Mouse (Mus musculus): ENCODE measurements around the gene Nkx2-3.

Nkx2-3 gene

DNA sequence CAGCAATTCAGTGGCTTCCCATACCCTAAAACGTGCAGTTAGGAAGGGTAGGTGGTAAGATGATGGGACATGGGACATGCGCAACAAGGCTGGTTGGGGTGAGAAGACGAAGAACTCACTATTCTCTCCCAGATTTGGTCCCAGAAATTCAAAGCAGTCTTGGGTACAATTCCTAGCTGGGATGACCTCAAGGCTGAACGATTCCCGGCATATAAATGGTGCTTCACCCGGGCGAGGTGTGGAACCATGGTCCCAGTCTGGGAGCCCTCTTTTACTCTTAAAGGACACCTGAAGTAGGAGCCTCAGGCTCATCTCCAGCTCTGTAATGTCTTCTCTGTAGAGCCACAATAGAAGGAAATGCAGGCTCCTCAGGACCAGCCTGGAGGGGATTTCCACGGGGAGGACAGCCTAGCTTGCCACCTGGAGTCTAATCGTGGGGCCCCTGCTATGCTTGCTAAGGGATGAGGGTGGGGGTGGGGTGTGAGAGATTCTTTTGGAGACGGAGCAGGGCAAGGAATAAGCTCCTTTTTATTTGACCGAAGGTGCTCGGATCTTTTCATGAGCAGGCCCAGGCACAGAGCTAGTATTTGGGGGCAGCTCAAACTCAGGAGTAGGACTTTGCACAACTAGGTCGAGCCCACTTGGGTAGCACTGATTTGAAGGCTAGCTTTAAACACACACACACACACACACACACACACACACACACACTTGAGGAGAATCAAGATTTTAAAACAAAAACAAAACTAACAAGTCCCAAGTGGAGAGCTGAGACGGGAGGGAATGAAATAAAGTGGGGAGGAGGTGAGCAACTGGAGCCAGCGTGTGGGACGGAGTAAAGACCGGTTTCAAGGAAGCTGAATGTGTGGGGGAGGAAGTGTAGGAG is 6.2 kb upstream of the Nkx2-3 start:
- DNase-seq (ENCODE audit: low read depth in 1 of 2, low spot score in 2 of 2) = no peak

DNA sequence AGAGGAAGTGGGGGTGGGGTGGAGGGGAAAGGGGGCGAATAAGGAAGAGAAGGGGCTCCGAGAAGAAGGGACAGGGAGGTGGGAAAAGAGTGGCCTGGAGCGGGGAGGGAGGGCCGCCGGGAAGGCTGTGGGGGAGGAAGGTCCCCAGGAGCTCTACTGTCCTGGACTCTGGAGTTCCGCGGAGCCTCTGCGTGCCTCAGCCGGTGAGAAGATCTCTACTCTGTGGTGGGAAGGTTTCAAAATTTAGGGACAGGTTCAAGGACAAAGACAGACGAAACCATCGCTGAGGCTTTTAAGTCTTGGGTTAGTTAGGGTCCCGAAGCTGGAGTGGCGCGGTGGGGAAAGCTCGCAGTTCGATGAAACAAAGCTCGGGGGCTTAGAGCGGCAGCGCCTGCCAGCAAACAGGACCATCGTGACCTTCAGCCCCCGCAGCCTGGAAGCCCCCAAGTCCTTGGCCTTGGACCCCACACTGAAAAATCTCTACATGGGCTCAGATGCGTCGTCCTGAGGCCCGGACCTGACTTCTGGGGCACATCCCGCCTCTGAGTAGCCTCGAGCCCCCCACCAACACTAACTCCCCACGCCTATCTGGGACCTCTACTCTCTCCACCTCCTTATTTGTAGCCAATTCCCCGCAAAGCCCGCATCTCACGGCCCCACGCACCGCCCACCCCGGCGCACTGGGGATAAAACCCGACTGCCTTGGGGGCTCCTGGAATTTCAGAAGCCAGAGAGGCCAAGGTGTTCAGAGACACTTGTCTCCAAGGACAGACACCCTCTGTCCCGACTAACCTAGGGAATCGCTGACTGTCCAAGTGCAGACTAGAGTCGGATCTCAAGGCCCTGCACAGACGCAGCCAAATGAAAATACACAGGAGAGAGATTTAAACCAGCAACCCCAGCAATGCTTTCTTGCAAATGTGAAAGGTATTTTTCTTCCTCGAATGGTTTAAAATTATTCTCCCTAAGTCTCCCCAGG is 5.3 kb upstream of the Nkx2-3 start:
- DNase-seq (ENCODE audit: low read depth in 1 of 2, low spot score in 2 of 2) = no peak

DNA sequence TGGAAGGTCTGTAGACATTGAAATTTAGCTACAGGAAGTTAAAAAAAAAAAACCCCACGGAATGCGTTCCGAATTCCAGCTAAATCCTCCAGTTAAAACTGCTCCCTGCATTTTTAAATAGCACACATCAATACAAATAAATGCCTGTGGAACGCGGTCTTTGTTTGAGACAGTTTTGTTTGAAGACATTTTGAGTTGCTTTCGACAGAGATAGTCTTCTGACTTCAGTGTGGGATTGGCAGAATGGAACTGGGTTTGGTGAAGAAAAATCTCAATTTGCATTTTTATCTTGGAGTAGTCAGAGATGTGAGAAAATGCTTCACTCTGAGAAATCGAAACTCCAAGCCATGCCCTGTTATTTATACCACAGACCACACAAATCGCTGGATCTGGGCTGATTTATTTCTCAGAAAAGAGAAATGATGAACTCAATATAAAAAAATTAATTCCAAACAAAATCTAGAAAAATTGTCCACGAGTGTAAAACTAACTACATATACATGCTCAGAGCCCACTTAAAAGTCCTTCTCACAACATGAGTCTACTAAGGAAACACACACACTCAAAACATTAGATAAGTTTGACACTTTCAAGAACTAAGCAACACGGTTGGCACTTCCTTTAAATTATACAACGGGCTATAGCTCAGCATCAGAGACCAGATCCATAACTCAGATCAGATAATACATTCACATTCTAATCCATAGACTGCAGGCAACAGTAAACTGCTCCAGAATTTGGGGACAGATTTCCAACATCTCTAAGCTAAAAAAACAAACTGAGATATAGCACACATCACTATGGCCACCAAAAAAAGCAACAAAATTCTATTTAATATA is 4.1 kb upstream of the Nkx2-3 start:
- DNase-seq (ENCODE audit: low read depth in 1 of 2, low spot score in 2 of 2) = no peak

DNA sequence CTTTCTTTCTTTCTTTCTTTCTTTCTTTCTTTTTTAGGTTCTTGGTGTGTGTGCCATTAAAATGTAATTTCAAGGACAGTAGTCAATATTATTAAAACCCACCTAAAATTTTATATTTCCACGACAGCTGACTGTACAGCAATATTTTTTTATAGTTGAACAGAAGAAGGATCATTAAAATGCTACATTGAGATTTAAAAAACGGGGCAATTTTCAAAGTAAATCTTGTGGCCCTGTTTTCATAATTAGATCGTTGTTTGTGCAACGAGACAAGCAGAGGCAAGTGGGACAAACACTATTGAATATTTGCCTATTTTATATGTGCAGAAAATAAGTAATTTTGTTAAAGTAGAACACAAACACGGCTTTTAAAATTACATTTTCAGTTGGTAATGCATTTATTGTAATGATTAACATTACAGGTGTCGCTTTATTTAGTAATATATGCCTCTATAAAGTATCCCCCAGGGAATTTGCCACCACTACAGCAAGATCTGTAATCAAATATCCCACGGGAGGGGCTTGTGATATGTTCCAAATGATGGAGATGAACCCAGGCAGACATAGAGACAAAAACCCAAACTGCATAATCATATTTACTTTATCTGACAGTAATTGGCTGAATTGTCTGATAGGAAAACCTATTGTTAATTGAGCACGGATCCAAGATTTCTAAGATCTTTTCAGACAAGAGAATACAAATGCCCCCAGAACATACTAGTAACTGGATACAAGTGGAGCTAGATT is 3.2 kb upstream of the Nkx2-3 start:
- no peak for DNase-seq (ENCODE audit: low read depth in 1 of 2, low spot score in 2 of 2)

DNA sequence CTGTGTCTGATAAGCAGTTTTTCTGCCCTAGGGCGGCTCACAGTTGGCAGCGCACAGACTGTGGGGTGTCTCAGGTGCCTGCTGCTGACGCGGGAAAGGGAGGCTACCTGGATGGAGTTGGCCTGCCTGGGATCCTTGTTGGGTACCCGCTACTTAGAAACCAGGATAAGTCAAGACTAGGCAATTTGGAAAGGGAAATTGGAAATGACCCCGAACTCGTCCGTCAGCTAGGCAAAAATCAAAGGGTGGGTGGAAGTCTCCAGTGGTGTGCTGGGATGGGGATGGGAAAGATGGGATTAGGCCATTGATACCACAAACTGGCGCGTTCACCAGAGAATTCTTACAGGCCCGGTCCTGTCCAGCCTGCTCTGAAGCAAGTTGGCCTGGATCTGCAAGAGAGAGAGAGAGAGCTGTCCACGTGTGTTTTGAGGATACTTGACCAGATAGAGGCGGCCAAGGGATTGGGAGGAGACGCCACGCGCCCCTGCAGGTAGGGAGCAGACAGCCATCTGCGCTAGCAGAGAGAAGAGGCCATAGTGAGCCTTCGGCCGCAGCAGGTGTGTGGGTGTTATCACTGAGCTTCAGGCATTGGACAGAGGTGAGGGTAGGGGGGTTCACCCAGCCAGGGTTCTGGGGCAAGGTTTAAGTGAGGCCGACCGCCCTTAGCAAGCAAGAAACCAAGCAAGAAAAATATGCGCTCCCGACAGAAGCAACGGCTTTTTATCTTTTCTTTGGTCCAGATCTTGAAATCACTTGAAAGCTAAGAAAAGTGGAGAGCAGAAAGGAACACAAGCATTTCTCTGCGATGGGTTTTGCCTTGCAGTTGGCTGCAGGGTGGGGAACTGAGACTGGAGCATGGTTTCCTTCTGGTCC is 2.4 kb upstream of the Nkx2-3 start:
- no peak for DNase-seq (ENCODE audit: low read depth in 1 of 2, low spot score in 2 of 2)

DNA sequence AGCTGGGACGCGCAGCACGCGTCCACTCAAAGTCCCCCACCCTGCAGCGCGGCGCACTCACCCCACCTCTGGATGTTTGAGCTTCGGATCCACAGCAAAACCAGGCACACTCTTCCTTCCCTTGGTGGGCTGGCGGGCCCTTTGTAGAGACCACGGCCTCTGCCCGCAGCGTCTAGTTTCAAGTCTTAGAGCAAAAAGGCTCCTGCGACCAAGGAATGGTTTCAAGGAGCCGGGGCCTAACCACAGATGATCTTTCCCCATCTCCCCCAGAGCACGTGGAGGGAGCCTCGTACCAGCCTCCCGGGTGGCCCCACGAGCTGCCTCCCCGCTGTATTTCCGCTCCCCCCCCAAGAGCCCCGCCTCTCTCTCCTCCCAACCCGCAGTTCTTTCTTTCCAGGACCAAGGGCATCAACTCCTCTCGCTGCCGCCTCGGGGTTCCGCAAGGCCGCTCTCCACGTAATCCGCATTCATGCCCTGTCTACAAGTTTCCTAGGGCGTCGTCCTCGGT is 1.7 kb upstream of the Nkx2-3 start:
- DNase-seq (ENCODE audit: low read depth in 1 of 2, low spot score in 2 of 2) = no peak

DNA sequence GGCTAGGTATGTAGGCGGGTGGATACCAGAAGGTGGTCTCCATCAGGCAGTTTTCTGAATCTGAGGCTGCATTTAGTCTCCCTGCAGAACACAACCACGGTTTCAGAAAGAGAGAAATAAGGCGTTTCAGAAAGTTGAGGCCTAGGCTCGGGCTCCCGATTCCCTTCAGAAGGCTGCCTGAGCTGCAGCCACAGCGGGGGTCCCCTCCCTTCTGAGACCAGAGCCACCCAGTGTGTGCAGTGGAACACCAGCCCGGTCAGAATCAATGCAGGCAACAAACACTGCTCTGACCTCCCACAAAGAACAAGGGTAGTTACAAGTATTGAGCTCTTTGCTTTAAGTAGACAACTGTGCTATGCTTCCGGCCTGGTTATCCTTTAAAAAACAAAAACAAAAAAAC is 1.0 kb upstream of the Nkx2-3 start:
- no peak for DNase-seq (ENCODE audit: low read depth in 1 of 2, low spot score in 2 of 2)

DNA sequence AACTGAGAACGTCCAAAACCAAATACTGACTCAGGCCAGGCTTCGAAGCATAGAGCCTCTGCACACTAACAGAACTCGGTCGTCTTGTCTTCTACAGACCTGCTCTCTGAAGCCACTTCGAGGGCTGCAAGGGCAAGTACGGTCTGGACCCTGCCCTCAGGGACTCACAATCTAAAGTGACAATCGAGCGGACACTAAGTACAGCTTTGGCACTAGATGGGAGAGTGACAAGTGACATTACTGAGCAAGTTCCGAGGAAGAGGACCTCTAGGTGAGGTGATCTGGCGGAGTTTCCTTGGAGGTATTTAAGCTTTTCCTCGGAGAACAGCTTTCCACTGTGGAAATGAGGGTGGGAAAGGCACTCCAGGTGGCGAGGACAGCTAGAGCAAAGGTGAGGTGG is 564 bp upstream of the Nkx2-3 start:
- no peak for DNase-seq (ENCODE audit: low read depth in 1 of 2, low spot score in 2 of 2)

DNA sequence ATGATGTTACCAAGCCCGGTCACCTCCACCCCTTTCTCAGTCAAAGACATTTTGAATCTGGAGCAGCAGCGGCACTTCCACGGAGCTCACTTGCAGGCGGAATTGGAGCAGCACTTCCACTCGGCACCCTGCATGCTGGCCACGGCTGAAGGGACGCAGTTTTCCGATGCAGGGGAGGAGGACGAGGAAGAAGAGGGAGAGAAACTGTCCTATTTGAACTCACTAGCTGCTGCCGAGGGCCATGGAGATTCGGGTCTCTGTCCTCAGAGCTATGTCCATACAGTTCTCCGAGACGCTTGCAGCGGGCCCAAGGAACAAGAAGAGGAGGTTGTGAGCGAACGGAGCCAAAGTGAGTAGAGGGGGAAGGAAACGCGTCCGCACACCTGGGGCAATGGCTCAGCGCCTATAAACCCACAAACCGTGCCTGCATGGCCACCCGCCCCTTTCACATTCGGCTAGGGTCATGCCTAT is 411 bp downstream of the Nkx2-3 start:
- DNase-seq (ENCODE audit: low read depth in 1 of 2, low spot score in 2 of 2) = no peak

DNA sequence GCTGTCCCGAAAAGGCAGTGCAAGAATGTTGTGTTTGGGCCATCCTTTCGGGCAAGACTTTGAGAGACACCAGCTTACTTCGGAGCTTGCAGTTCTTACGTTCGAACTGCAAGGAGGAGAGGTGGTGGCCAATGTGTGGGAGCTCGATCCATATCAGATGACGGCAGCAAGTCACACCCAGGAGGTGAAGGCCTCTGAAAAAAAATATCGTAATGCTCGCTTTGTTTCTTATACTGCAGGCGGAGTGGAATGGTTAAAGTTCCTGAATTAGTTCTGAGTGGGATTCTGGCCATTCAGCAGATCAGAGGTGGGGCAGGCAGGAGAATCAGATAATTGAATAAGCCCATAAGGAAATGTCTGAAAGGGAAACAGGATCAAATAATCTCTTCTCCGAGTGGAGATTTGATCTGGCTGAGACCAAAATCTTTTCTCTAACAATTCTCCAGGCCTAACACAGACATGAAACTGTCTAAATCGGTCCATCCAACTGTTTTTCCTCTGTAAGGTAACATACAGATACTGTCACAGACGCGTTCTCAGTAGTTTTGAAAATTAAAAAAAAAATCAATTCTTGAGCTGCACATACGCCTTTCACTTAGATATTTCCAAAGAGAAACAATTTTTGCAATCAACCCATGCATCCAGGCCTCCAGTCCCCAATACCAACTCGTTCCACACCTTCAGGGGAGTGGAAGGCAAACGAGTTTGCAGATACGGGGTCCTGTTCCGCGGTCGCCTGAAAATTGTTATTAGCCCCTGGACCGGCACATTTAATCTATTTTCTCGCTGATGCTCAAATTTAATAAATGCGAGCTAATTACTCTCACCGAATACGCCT is 1.4 kb downstream of the Nkx2-3 start:
- DNase-seq (ENCODE audit: low read depth in 1 of 2, low spot score in 2 of 2) = no peak

DNA sequence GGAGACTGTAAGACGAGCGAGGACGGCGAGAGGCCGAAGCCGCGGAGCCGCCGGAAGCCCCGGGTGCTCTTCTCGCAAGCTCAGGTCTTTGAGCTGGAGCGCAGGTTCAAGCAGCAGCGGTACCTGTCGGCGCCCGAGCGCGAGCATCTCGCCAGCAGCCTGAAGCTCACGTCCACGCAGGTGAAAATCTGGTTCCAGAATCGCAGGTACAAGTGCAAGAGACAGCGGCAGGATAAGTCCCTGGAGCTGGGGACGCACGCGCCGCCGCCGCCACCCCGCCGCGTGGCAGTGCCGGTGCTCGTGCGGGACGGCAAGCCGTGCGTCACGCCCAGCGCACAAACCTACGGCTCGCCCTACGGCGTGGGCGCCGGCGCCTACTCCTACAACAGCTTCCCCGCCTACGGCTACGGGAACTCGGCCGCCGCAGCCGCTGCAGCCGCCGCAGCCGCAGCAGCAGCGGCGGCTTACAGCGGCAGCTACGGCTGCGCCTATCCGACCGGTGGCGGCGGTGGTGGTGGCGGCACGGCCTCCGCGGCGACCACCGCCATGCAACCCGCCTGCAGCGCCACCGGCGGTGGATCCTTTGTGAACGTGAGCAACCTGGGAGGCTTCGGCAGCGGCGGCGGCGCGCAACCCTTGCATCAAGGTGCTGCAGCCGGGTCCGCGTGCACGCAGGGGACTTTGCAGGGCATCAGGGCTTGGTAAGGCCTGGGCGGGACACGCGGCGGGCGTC is 2.4 kb downstream of the Nkx2-3 start:
- no peak for DNase-seq (ENCODE audit: low read depth in 1 of 2, low spot score in 2 of 2)

DNA sequence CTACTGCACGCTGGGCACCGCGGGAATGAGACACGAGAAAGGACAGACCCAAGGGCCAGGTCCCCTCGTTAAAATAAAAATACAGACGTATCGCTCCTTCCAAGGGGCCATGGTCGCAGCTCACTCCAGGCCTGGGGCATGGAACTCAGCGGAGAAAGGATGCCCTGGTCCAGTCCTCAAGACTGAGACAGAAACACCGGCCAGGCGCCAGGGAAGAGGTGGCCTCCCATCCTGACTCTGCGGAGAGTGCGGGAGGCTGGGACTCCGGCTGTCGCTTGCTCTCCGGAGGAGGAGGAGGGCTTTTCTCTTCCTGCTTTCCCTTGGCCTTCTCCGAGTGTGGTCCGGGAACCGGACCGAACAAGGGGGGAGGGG is 2.9 kb downstream of the Nkx2-3 start:
- no peak for DNase-seq (ENCODE audit: low read depth in 1 of 2, low spot score in 2 of 2)

DNA sequence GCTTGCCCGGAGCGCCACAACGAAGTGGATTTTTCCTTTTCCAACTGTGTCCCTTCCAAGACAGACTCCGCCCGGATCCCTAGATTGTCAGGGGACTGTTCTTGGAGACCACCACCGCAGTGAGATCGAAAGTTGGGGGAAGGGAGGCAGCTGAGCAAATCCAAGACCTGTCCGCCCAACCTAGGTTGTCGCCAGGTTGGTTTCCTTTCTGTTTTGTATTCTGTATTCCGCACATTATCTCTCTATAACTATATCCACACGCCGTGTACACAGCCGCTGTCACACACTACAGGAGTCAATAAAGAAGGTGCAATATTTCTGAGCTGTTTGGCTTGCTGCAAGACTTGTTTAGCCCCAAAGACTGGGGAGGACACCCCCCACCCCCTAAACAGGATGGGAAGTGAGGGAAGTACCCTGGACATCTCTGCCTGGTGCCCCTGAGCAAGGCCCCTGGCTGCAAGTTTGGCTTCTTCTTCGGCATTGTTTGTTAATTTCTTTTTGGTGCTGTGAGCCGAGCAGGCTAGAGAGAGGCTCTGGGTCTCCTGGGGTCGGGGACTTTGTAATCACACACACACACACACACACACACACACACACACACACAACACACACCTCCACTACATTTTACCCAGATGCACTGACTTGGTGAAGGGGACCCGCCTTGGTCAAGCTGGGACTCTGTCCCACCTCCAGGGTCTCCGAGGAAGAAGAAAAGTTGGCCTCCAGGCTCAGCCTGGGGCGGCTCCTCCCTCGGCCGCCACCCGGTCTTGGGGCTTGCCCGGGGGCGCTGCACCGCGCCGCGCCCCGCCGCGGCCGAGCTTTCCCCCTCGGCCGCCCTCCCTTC is 3.7 kb downstream of the Nkx2-3 start:
- DNase-seq (ENCODE audit: low read depth in 1 of 2, low spot score in 2 of 2) = no peak

DNA sequence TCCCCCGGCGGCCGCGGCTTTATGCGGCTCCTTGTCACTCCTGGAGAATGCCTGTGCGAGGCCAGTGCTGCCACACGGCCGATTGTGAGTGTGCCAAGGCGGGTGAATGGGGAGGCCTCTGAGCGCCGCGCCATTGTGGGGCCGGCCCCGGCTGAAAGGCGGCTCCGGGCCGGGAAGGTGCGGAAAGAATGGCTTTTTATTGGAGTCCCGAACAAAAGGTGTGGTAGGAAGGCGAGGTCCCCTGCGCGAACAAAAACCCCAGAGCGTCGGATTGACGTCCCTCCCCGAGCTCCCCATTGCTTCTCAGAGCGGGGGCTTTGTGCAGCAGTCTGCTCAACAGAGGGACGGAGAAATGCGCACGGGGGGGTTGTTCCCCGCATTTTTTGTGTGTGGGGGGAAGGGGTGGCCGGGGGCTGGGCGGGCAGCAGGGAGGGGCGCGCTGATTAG is 4.3 kb downstream of the Nkx2-3 start:
- no peak for DNase-seq (ENCODE audit: low read depth in 1 of 2, low spot score in 2 of 2)

DNA sequence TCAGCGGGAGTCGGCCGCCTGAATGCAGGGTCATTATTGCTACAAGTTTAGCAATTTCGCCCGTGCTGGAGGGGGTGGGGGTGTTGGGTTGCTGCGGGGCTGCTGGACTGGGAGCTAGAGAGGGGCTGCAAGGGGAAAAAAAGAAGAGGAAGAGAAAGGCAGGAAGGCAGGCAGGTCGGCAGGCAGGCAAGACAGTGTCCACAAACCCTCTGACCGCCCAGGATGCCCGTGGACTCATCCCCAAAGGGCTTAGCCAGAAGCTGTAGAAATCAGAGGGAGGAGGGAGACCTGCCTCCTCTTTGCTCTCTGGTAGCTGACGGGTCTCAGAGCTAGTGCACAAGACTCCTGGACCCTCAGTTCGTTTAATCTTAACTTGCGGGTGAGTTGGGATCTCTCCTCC is 4.8 kb downstream of the Nkx2-3 start:
- DNase-seq (ENCODE audit: low read depth in 1 of 2, low spot score in 2 of 2) = no peak

DNA sequence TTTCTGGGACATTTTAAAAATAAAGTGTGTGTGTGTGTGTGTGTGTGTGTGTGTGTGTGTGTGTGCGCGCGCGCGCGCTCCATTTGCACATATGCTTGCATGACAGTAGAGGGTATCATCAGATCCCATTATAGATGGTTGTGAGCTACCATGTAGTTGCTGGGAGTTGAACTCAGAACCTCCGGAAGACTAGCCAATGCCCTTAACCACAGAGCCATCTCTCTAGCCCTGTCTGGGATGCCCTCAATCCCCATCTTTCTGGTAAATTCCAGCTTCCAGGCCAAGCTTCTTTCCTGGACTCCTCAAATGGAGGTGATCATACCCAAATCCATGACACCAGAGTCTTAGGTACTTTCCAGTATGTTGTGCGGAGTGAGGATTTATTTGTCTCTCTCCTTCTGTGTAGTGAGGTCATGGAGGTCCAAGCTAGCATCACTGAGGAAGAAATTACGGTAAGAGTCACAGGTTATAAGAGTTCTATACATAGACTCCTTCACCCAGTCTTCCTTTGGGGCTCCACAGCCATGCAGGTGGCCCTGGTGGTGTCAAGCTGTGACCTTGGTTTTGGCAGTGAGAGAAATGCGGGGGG is 5.7 kb downstream of the Nkx2-3 start:
- no peak for DNase-seq (ENCODE audit: low read depth in 1 of 2, low spot score in 2 of 2)

Measured in monocyte, adult 2 months (primary cell).